Mouse (Mus musculus): Measurements from ENCODE around the gene Rnf148. TPM values are rescaled to one million over a fixed set of nuclear protein-coding genes. Genes with fewer than 3 reads are reported as not detected.

Gene Rnf148
- polyA plus RNA-seq, 1 experiment = not detected

- TF ChIP-seq POLR2A (IDR thresholded peaks at IDR 0.05; ENCODE audit: insufficient read depth, low read depth, low read length) (no peak), CTCF (IDR thresholded peaks at IDR 0.05; ENCODE audit: insufficient read depth, low read depth, low read length) (no peak)
- no peak overlapping the region for H3K27ac ChIP-seq (ENCODE audit: insufficient read depth, low read depth, low read length)
- 63% methylated on average over 4 of the region's 4 CpGs for WGBS
- no peaks in the 10 kb centered on the region for H3K4me1 ChIP-seq (ENCODE audit: control insufficient read depth, insufficient read depth, low read length)
- H3K4me3 ChIP-seq (ENCODE audit: insufficient read depth, low read depth, low read length) = no peak overlapping the region
Observed at GRCm38 (mm10) chr6:23630465-23630864, 24.5 kb downstream of the Rnf148 start.

Other genes starting within 250 kb of the Rnf148 start
- gene Rnf133, start 4.8 kb downstream of the Rnf148 start, polyA plus RNA-seq (2012; ENCODE audit: insufficient read depth, insufficient read length, low replicate concordance, missing spikeins) = not detected in 2 replicates
- not detected in 2 replicates for gene Cadps2, start 184.3 kb upstream of the Rnf148 start, polyA plus RNA-seq (2012; ENCODE audit: insufficient read depth, insufficient read length, low replicate concordance, missing spikeins)

All from olfactory bulb, adult 2 months (tissue).